Mouse (Mus musculus) heart, embryonic 14.5 days (tissue): ENCODE data around the gene Slf2. TPM values are rescaled to one million over a fixed set of nuclear protein-coding genes. Genes with fewer than 3 reads are reported as not detected.

Experiments used
- ATAC-seq: fragments of 200-750 bp; cut with Nextera tagmentation; 2 replicates; pipeline ENCODE4 v1.8.0; 2017; ENCODE audit warnings: low read depth, moderate TSS enrichment; ENCODE audit not compliant: insufficient number of reproducible peaks, insufficient read depth, low FRiP score
- H3K27ac ChIP-seq, 2 experiments: fragments of 200-500 bp in 1 of 2; fragments of 300-500 bp in 1 of 2; sonication (generic) in 1 of 2; replicated peaks in 1 of 2; 2 replicates each; pipeline ENCODE4 v1.5.1; 2012 to 2014; ENCODE audit warnings: low read depth in 2 of 2, low read length in 2 of 2, control low read depth in 1 of 2, mild to moderate bottlenecking in 1 of 2, mixed read lengths in 1 of 2; ENCODE audit not compliant: control insufficient read depth in 1 of 2, insufficient read depth in 1 of 2
- H3K27me3 ChIP-seq: fragments of 300-500 bp; sonication (generic); 2 replicates; pipeline ENCODE4 v1.6.1; 2014; ENCODE audit warnings: mild to moderate bottlenecking, low read length, control low read depth; ENCODE audit not compliant: control insufficient read depth, insufficient read depth
- H3K36me3 ChIP-seq: fragments of 300-500 bp; sonication (generic); 2 replicates; pipeline ENCODE4 v1.6.1; 2014; ENCODE audit warnings: mild to moderate bottlenecking, control low read depth, low read length, mixed read lengths; ENCODE audit not compliant: control insufficient read depth, insufficient read depth
- H3K4me1 ChIP-seq, 2 experiments: fragments of 200-500 bp in 1 of 2; fragments of 300-500 bp in 1 of 2; sonication (generic) in 1 of 2; 2 replicates each; pipeline ENCODE4 v1.6.1; 2012 to 2014; ENCODE audit warnings: low read length in 2 of 2, control low read depth in 1 of 2, mixed read lengths in 1 of 2; ENCODE audit not compliant: control insufficient read depth in 2 of 2, insufficient read depth in 2 of 2
- H3K4me2 ChIP-seq: fragments of 300-500 bp; sonication (generic); 2 replicates; pipeline ENCODE4 v1.6.1; 2014; ENCODE audit warnings: mild to moderate bottlenecking, low read length
- H3K4me3 ChIP-seq, 2 experiments: fragments of 200-500 bp in 1 of 2; fragments of 300-500 bp in 1 of 2; sonication (generic) in 1 of 2; 2 replicates each; pipeline ENCODE4 v1.5.1; 2012 to 2014; ENCODE audit warnings: low read length in 2 of 2, mild to moderate bottlenecking in 2 of 2, control low read depth in 1 of 2, low read depth in 1 of 2, moderate library complexity in 1 of 2; ENCODE audit not compliant: control insufficient read depth in 1 of 2, insufficient read depth in 1 of 2
- H3K9ac ChIP-seq: fragments of 300-500 bp; sonication (generic); 2 replicates; pipeline ENCODE4 v1.6.1; 2014; ENCODE audit warnings: mild to moderate bottlenecking, low read length
- H3K9me3 ChIP-seq: fragments of 300-500 bp; sonication (generic); 2 replicates; pipeline ENCODE4 v1.6.1; 2016; ENCODE audit warnings: low read length, control low read depth; ENCODE audit not compliant: control insufficient read depth
- WGBS: fragments of 180-500 bp; shearing (Covaris S2); extraction: QIAGEN DNeasy Blood & Tissue Kit; methylation state at CpG from one replicate; pipeline ENCODE4 v1.1.7; 2014; 5-methylcytosine and 5-hydroxymethylcytosine counted together
- polyA plus RNA-seq: library from polyadenylated mRNA; unstranded; fragments of >200 nt; fragmentation: Nextera tagmentation; extraction: Ambion mirVana; gene quantifications from 2 replicates; pipeline ENCODE4 v1.2.1, GENCODE M21; 2014

Slf2 gene
- polyA plus RNA-seq, 1 experiment from 2014 or later, result 47.0 TPM

DNA sequence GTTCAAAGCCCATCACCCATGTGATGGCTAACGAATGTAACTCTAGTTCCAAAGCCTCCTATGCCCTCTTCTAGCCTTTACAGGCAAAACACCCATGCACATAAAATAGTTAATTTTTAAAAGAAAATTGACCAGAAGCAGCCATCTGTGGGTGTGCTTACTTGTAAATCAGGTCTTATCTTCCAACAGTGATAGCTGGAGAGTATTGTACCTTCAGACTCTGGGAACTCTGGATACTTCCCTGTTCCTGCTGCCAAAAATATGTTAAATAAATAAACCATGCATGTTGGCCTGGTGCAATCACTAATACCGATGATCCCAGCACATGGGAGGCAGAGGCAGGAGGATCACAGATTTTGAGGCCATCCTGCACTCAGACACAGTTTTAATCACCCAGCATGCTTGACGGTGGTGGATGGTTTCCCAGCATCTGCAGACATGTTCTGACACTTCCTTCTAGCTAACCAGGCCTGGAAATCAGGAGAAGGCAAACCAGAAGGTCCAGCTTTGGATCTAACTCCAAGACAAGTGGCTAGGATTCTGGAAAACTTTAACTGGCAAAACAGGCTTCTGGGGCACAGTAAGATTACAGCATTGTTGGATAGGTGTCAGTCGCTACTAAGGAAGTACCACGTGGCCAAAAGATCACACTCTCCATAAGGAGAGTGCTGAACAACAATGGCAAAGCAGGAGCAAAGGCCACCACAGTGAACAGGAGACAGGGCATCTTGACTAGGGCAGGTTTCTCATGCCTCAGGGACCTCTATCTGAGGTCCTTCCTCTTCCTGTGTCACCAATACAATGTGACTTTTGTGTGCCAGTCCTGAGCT, 54.4 kb downstream of the Slf2 start:
- Histone ChIP-seq H3K36me3 (peaks cover 33% of the 10 kb centered on the region), H3K27ac (no peak overlapping the region), H3K4me2 (no peak overlapping the region), H3K9ac (no peak overlapping the region), H3K9me3 (no peaks in the 10 kb centered on the region), H3K27me3 (no peaks in the 10 kb centered on the region), H3K4me1 (peaks cover 0 to 10% of the 10 kb centered on the region in 2 experiments; a peak in 2 of 4 replicates), H3K4me3 (no peak overlapping the region)
- WGBS, result 47% methylated on average over 5 of the region's 5 CpGs
- ATAC-seq, result no peak

DNA sequence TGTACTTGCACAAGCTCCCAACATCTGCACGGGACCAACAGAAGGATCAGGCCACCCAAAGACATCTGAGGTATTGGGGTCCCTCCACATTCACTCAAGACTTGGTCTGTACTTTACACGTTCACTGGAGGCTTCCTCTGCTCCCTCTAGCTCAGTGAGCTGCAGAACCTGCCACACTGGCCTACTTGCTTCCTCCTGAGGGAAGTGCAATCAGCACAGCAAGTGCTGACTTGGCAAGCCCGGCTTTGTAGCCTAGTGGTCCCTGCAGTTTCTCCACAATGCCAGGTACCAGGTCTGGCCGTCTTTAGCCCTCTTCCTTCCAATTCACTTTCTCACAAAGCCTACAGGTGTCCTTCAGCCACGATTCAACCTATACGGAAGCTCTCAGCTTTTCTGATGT, 56.1 kb downstream of the Slf2 start:
- no peak overlapping the region for H3K9ac ChIP-seq
- 51% methylated on average over 6 of the region's 6 CpGs for WGBS
- H3K4me3 ChIP-seq, result no peak overlapping the region
- no peaks in the 10 kb centered on the region for H3K9me3 ChIP-seq
- H3K4me1 ChIP-seq, result peaks cover 0 to 10% of the 10 kb centered on the region in 2 experiments; a peak in 2 of 4 replicates
- peaks cover 17% of the 10 kb centered on the region for H3K36me3 ChIP-seq
- no peak overlapping the region for H3K4me2 ChIP-seq
- no peak overlapping the region for H3K27ac ChIP-seq
- H3K27me3 ChIP-seq, result no peaks in the 10 kb centered on the region
- no peak for ATAC-seq

GRCm38 (mm10) chr19:44987851-44988250, 56.9 kb downstream of the Slf2 start:
- Histone ChIP-seq H3K27me3 (no peaks in the 10 kb centered on the region), H3K9ac (no peak overlapping the region), H3K4me1 (peaks cover 4 to 10% of the 10 kb centered on the region in 2 experiments; a peak in 2 of 4 replicates), H3K4me2 (no peak overlapping the region), H3K4me3 (no peak overlapping the region), H3K27ac (no peak overlapping the region), H3K9me3 (no peaks in the 10 kb centered on the region), H3K36me3 (peaks cover 9% of the 10 kb centered on the region)
- ATAC-seq, result no peak
- WGBS, result 70% methylated on average over 6 of the region's 6 CpGs

GRCm38 (mm10) chr19:44988321-44988720, 57.4 kb downstream of the Slf2 start:
- WGBS, result 26% methylated on average over 9 of the region's 9 CpGs
- Histone ChIP-seq H3K9ac (peak overlapping the region; percentile 71), H3K36me3 (peaks cover 5% of the 10 kb centered on the region), H3K4me3 (peak overlapping the region; percentile 54), H3K4me2 (peak overlapping the region; percentile 98), H3K27ac (no peak overlapping the region), H3K27me3 (no peaks in the 10 kb centered on the region), H3K9me3 (no peaks in the 10 kb centered on the region), H3K4me1 (peaks cover 4 to 10% of the 10 kb centered on the region in 2 experiments; a peak in 2 of 4 replicates)
- no peak for ATAC-seq

- peak within 1 kb of the TSS; percentile 98 for H3K4me2 ChIP-seq
- peak within 1 kb of the TSS; percentile 71 for H3K9ac ChIP-seq
- ATAC-seq, result peak; percentile 42; the same call in 1 of the 2 replicates
- H3K27me3 ChIP-seq, result no peaks in the 10 kb centered on the region
- H3K9me3 ChIP-seq, result no peaks in the 10 kb centered on the region
- H3K4me3 ChIP-seq, result peak within 1 kb of the TSS; percentile 54
- no peaks in the 10 kb centered on the region for H3K36me3 ChIP-seq
- peaks cover 4 to 10% of the 10 kb centered on the region in 2 experiments; a peak in 2 of 4 replicates for H3K4me1 ChIP-seq
- WGBS, result under 1% methylated on average over 50 of the region's 58 CpGs
- no peak within 1 kb of the TSS for H3K27ac ChIP-seq
Measured at GRCm38 (mm10) chr19:44988831-44989566, 58.0 kb downstream of the Slf2 start, which contains the start of gene Sema4g. Gene Sema4g, plus strand, starts transcription at chr19:44989101.

DNA sequence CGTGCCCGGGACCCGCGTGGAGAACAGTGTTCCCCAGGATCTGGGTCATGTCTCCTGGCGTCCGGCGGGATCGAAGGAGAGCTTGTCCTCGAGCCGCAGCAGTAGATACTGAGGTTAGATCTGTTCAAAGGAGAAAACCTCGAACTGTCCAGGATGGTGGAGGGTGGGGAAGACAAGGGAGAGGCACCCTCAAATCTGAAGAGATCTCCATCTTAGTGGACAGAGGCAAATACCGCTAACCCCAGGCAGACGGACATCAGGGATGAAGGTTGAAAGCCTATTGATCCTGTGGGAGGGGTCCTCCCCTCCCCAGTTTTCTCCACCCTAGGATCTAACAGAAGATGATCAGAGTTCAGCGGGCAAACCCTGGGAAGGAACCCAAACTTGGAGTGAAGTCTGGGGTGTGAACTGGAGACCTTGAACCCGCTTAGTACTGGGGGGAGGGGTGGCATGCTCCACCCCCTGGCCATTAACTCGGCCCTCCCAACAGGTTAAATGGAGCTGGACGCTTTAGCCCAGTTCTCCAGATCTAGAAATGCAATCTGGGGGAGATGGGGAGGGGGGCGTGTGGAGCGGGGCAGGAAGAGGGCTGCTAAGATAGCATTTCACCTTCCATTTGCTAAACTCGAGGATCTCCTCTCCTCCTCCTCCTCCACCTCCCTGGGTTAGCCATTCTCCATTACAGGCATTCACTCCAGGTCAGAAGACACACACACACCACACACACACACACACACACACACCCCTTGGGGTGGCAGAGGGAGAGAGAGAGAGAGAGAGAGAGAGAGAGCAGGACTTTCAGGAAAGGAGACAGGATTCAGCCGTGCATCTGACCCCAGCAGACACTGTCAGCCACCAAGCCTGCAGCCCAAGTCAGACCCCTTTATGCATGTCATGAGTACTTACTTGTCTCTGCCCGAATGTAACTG, 58.9 kb downstream of the Slf2 start:
- WGBS, result 10% methylated on average over 22 of the region's 22 CpGs
- no peak for ATAC-seq

DNA sequence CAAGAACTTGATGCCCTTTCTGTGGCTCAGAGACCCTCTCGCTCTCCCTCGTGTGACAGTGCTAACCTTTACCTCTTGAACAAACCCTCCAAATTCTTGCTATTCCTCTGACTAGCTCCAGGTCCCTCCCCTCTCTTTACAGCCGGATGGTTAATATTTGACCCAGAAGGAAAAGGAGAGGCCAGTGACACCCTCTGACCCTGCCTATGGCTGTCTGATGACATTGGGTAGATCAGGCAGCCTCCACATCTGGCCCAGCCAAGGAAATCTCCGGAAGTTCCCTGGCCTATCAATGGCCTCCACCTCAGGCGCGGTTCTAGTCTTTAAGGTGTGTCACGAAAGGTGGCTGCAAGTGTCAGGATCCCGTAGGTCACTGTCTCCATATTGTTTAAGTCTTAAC, 60.1 kb downstream of the Slf2 start:
- H3K4me1 ChIP-seq, result peaks cover 4 to 7% of the 10 kb centered on the region in 2 experiments; a peak in 2 of 4 replicates
- H3K36me3 ChIP-seq, result no peaks in the 10 kb centered on the region
- no peaks in the 10 kb centered on the region for H3K9me3 ChIP-seq
- no peak overlapping the region for H3K9ac ChIP-seq
- no peak overlapping the region for H3K4me3 ChIP-seq
- H3K27ac ChIP-seq, result no peak overlapping the region
- H3K4me2 ChIP-seq, result no peak overlapping the region
- no peaks in the 10 kb centered on the region for H3K27me3 ChIP-seq
- WGBS, result 89% methylated on average over 8 of the region's 8 CpGs
- no peak for ATAC-seq

More for the DNA sequence above, 58.9 kb downstream of the Slf2 start:
- H3K27me3 ChIP-seq, result no peaks in the 10 kb centered on the region
- peaks cover 4 to 10% of the 10 kb centered on the region in 2 experiments; a peak in 2 of 4 replicates for H3K4me1 ChIP-seq
- peak overlapping the region; percentile 98 for H3K4me2 ChIP-seq
- peak overlapping the region; percentile 54 for H3K4me3 ChIP-seq
- H3K36me3 ChIP-seq, result no peaks in the 10 kb centered on the region
- no peaks in the 10 kb centered on the region for H3K9me3 ChIP-seq
- no peak overlapping the region for H3K27ac ChIP-seq
- peak overlapping the region; percentile 71 for H3K9ac ChIP-seq
